Mouse (Mus musculus) lung, postnatal 0 days (tissue): ENCODE results near the gene Gm20509.

Experiments
- CTCF ChIP-seq: IDR thresholded peaks from 2 replicates; pipeline ENCODE4 v1.5.1; 2016; ENCODE audit warnings: antibody characterized with exemption, mild to moderate bottlenecking
- EP300 ChIP-seq: IDR thresholded peaks from 2 replicates; pipeline ENCODE4 v1.6.1; 2016; ENCODE audit warnings: antibody characterized with exemption, mild to moderate bottlenecking, control low read depth

- TF ChIP-seq CTCF (no peak), EP300 (no peak)
Measured at GRCm38 (mm10) chr9:73157968-73158367, 55.7 kb downstream of the Gm20509 start.
